Mouse (Mus musculus) thymus, postnatal 10 days (tissue): ENCODE measurements around the gene Gm26741.
"Not testable (repeated sequence)": the region's sequence is repeated elsewhere in the genome, so short reads cannot be mapped to it uniquely, and the experiment has no call there.

Experiments used
- DNase-seq, 2 experiments: peaks; one replicate each; pipeline ENCODE4 v3.0.0; 2021; ENCODE audit warnings: low spot score in 2 of 2

Gene Gm26741

DNA sequence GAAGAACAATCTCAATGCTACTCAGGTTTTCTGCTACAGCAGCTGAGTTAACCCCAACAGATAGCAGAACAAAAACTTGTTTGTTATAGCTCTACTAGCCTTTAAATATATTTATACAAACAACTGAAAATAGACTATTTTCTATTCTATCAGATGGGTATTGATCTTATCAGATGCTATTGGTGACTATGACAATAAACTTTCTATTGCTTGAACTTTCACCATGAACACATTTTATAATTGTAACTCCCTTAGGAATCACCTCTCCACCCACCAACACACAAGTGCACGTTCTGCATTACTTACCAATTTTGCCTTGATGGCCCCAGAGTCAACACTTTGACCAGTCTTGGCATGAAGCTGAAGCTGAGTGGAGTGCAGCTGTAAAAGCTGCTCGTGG is at the start of gene Gm26741:
TSS of gene Gm26741 (plus strand) at position 301 of the 400 bp plus-strand sequence.
- no peak for DNase-seq

GRCm38 (mm10) chr10:52309196-52309595 is 49.4 kb upstream of the Gm26741 start:
- no peak for DNase-seq

DNA sequence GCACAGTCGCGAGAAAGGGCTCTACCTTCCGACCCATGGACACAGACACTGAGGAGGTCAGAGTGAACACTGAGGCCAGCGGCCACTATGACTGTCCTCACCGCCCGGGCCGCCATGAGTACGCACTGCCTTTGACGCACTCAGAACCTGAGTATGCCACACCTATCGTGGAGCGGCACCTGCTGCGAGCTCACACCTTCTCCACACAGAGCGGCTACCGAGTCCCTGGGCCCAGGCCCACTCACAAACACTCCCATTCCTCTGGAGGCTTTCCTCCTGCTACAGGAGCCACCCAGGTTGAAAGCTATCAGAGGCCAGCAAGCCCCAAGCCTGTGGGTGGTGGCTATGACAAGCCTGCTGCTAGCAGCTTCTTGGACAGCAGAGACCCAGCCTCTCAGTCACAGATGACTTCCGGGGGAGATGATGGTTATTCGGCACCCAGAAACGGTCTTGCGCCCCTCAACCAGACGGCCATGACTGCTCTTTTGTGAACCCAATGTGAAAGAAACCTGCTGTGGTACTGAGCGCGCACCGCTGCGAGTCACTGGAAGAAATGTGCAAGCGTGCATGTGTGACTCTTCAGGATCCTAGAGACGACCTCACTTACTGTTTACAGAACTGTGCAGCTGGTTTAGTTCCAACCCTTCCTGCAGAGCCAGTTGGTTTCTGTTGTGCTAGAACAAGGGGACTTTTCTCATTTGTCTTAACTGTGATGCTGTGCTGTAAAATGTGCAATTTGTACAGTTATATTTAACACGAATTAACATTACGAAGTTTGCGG is 38.9 kb upstream of the Gm26741 start:
- no peak for DNase-seq

DNA sequence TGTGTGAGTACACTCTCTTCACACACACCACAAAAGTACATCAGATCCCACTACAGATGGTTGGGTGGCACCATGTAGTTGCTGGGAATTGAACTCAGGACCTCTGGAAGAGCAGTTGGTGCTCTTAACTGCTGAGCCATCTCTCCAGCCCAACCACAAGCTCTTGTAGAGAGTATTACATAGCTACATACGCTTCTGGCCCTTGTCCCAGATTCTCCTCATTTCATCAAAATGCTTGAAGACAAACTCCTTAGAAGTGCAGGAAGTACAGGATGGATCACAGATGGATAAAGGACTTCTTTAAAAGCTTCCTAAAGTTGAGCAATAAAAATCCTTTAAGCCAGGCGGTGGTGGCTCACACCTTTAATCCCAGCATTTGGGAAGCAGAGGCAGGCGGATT is 36.6 kb upstream of the Gm26741 start:
- DNase-seq: no peak

DNA sequence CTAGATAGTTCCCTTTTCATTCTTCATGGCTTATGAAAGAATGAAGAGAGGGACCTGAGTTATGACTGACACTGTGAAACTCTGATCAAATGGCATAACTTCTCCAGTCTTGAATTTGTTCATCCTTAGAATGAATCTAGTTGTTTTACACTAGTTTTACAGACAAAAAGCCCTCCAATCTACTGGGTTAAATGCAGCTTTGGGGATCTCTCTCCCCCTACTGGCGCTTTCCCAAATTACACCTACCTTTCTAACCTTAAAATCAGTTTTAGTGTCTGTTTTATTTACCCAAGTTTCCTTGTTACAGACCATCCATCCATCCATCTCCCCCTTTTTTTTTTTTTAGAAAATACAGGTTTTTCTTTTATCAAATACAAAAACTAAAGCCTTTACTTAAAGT is 27.6 kb upstream of the Gm26741 start:
- DNase-seq: peak in 1 of 2 experiments; percentile 40

DNA sequence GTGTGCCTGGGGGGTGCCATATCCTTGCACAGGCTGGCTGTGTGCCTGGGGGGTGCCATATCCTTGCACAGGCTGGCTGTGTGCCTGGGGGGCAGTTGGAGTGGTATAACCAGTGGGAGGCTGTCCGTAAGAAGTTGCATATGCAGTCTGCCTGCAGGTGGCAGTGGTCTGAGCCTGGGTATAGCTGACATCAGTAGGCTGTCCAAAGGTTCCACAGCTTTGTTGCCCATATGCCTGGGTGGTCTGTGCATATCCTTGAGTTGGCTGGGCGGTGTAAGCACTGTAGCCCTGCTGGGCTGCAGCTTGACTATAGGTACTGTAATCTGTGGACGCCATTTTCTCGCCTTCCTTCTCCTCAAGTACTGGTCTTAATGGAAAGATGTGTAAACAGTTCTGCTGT is 15.2 kb upstream of the Gm26741 start:
- DNase-seq: not testable (repeated sequence)

GRCm38 (mm10) chr10:52353184-52353583 is 5.4 kb upstream of the Gm26741 start:
- no peak for DNase-seq

DNA sequence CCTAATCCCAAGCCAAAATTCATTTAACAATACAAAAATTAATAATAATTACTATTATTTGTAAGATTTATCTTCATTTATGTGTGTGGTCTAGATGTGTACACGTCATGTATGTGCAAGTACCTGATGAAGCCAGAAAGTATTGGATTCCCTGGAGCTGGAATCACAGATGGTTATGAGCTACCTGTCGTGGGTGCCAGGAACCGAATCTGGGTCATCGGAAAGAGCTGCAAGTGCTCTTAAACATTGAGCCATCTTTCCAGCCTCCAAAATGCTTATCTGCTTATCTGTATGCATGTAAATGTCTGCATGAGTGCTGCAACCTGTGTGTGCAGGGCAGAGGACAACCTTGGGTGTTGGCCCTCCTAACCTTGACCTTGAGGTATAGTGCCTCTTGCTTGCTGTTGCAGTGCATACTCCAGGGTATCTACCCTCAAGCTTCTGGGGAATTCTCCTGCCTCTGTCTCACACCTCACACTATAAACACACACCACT is 1.7 kb downstream of the Gm26741 start:
- DNase-seq: no peak

DNA sequence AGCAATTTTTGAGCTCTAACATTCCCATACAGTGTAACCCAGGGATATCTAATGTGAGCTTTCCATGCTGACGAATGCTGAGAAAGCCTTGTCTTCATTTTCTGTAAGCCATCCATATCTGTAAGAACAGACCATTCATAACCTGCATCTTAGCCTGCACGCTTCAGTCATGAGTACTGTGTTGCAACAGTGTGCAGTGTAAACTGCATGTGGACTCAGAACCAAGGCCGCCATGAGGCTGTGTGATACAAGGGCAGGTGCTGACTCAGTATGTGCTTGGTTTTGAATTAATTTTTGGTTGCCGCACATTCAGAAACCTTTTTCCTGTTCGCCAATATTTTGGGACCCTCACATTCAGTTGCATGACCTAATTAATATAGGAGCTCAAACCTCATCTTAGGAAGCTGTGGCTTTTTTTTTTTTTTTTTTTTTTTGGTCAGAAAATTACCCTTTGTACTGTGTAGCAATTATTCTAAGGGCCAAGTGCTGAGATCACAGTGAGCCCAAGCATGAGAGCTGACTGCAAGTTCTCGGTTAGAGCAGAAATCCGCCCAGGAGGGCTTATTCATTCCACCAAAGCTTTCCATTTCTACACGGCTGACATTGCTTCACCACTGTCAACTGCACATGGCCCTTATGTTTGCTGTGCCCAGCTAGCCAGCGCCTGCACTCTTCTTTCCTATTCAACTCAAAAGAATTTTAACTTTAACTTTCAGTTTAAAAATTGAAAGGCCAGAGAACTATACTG is 2.5 kb downstream of the Gm26741 start:
- DNase-seq: no peak

DNA sequence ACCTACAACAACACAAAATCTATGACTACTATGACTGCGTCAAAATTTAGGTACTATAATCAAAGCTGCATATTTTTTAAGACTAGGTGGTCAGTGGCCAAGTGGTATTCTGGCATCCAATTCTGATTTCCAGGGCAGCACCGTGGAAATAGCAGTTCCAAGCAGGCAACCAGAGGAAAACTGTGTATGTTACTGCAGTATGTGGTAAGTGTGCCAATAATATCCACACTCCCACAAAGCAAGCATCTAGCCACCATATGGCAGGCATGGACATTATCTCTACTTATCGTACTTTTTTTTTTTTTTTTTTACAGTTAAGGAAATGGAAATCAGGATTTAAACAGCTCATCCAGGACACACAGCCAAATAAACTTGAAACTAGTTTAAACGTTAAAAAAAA is 9.8 kb downstream of the Gm26741 start:
- no peak for DNase-seq

DNA sequence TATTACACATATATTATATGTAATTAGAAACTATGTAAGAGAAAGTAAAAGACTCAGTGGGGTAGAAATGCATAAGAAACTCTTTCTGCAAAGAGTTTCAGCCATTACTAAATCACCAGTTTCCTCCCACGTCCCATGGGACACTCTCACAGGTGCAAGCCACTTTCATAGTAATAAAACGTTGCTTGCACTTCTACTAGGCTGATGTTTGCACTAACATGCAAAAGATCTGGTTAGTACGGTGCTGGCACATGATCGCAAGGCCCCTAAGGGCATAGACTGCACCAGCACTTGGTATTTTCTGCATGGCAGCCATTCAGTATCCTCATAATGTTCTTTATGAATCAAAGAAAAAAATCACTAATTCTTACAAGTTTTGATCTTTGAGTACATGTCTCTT is 15.3 kb downstream of the Gm26741 start:
- no peak for DNase-seq

DNA sequence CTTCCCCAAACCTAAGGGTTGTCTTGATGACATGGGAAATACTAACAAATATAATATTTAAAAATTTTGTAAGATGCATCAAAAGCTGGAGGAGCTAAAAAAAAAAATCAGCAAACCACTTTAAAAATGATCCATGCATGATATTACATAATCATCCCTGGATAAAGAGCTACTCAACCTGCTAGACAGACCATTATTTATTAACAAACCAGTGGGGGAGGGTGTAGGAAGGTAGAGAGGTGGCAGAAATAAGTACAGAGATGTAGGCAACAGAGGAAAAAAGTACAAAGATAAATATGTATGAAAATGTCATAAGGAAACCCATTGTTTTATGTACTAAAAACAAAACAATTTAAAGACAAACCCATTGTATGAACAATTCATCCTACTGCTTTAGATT is 16.1 kb downstream of the Gm26741 start:
- no peak for DNase-seq

GRCm38 (mm10) chr10:52376422-52376821 is 17.9 kb downstream of the Gm26741 start:
- DNase-seq: no peak

GRCm38 (mm10) chr10:52377813-52378212 is 19.2 kb downstream of the Gm26741 start:
- no peak for DNase-seq

- DNase-seq: peak in 1 of 2 experiments; percentile 10
Observed at GRCm38 (mm10) chr10:52381321-52381801, 22.8 kb downstream of the Gm26741 start.

DNA sequence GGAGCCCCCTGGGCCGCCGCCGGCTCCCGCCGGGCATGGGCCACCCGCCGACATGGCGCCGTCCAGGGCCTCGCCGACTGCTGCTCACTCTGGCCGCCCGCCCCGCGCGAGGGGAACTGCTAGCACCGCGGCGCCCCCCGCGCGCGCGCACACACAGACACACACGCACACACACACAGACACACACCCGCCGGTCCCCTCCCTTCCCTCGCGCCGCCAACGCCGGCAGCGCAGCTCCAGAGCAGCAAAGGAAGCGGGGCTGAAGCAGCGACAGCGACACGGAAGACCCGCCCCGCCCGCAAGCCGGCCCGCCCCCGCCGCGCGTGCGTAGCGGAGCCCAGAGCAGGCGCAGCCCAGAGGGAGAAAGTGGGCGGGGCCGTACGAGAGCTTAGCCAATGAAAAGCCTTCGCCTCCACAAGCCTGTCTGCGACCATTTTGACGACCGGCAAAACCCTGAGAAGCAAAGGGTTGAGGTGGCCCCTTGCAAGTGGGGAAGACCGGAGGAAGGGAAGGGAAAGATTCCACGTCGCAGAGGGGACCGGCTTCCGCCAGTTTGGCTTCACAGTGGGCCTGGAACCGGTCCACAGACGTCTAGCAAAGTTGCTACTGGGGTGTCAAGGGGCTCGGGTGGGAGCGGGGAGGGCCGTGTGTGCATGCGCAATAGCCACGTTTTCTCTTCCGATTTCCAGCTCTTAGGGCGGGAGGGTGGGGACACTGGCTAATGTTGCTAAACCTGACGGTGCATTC is 23.5 kb downstream of the Gm26741 start, which contains the start of gene Gopc:
TSS of gene Gopc (minus strand) at position 280 of the 747 bp plus-strand sequence.
- peak; percentile 95 to 98 for DNase-seq

DNA sequence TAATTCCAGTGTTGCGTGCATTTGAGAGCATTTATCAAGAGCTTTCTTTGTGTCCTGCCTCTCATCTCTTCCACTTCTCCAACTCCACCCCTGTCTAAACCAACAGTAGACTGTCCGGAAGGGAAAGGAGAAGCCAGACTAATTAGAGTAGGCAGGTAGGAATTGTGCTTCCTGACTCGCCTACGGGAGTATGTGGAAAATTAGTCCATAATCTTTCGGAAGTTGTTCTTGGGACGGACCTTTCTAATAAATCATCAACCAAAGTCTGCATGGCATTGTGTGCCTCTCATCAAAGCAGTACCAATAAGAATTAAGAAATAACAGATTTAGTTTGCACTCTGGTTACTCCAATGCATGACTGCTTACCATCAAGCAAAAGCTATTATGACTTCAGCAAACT is 24.5 kb downstream of the Gm26741 start:
- no peak for DNase-seq

DNA sequence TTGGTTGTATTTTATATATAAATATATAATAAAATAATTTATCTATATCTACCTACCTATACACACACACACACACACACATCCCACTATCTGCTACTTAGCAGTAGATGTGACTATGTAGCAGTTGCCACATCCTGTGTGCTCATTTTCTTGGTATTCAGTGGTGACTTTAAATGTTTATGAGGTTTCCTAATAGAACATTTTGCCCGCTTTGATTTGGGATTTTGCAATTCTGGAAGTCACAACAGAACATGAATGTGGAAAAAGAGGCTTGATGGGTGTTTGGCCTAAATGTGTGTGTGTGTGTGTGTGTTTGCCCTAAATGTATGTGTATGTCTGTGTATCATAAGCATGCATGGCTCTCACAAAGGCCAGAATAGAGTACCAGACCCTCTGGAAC is 25.0 kb downstream of the Gm26741 start:
- no peak for DNase-seq

GRCm38 (mm10) chr10:52384823-52385610 is 26.4 kb downstream of the Gm26741 start:
- DNase-seq: peak in 1 of 2 experiments; percentile 37

- DNase-seq: no peak
Observed at GRCm38 (mm10) chr10:52387192-52387591, 28.6 kb downstream of the Gm26741 start.

GRCm38 (mm10) chr10:52388922-52389430 is 30.4 kb downstream of the Gm26741 start, which contains the start of gene Nepn:
Nepn (plus strand) TSS chr10:52388972.
- DNase-seq: no peak
